Mouse (Mus musculus) 3T3-L1 (cell line): ENCODE measurements around the gene Krtap1-5.

Source experiments
- DNase-seq: peaks from one replicate; pipeline ENCODE4 v3.0.0-alpha.2; 2015; ENCODE audit warnings: low read depth, low spot score

Krtap1-5 gene

GRCm38 (mm10) chr11:99547892-99548291 is 32.9 kb downstream of the Krtap1-5 start:
- no peak for DNase-seq

DNA sequence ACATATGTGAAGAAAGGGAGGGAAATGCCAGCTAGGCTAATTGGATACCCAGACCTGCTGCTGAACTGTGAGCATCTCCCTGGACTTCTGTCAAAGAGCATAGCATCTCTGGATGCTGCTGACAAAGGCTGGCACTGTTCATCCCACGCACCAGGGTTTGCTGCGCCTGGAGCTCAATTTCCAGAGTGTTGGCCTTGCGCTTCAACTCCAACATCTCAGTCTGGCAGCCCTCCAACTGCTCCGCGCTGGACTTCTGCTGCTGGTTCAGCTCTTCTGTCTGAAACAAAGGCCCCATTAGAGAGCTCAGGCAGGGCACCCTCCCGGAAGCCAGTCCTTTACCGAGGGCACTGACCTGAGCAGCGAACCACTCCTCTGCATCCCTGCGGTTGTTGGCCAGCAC is 41.1 kb downstream of the Krtap1-5 start:
- DNase-seq: no peak
